Mouse (Mus musculus) brain, embryonic 14.5 days (tissue): ENCODE results near the gene Vav3.

Experiments
- CTCF ChIP-seq: fragments of 200-500 bp; IDR thresholded peaks from 2 replicates; pipeline ENCODE4 v1.5.1; 2012; ENCODE audit warnings: inconsistent platforms, mild to moderate bottlenecking, moderate library complexity, borderline replicate concordance; ENCODE audit not compliant: insufficient read depth, insufficient read length; ENCODE audit errors: extremely low read depth
- POLR2A ChIP-seq: fragments of 200-500 bp; IDR thresholded peaks from 2 replicates; pipeline ENCODE4 v1.6.1; 2012; ENCODE audit warnings: mild to moderate bottlenecking, inconsistent platforms, borderline replicate concordance; ENCODE audit not compliant: poor library complexity, insufficient read depth, insufficient read length, severe bottlenecking; ENCODE audit errors: extremely low read depth

- no peak for TF ChIP-seq POLR2A
- no peak for TF ChIP-seq CTCF
These were observed 255.6 kb downstream of the Vav3 start for GRCm38 (mm10) chr3:109596084-109596483.
